Mouse (Mus musculus): ENCODE data around the gene Olfr90.

DNA sequence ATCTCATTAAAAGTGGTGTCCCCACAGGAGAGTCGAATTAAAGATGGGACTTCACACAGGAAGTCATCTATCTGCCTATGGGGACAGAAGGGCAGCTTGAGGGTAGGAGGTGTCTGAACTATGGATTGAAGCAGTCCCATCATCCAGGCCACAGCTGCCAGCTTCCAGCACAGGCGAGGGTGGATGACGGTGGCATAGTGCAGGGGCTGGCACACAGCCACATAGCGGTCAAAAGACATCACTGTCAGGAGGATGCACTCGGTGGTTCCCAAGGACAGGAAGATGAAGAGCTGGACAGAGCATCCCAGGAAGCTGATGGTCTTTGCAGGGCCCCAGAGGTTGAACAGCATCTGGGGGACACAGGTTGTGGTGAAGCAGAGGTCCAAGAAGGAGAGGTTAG, 5.0 kb upstream of the Olfr90 start:
- TF ChIP-seq CEBPB (IDR thresholded peaks at IDR 0.05; ENCODE audit: insufficient read depth, poor library complexity, severe bottlenecking) (no peak), TCF12 (IDR thresholded peaks at IDR 0.05; ENCODE audit: insufficient read depth, poor library complexity, severe bottlenecking) (no peak)
